In genomic region chr5:112655529-112655928, GRCm38 (mm10) we compare ENCODE assay signal across 11 mouse cellular contexts.
DNase-seq lines count a peak whose midpoint lies in the region; ATAC-seq and TF ChIP-seq lines count a peak whose summit lies in the region.
"Had no signal": no experiment of that assay in that cellular context is flagged by ENCODE, and none has a peak within 500 bp of the region (broad histone marks: within the 10 kb centered on the region; RNA-seq: fewer than 3 reads in every experiment).

No protein-coding gene starts in this region.

- peak overlapping the region; percentile 36 for H3K4me2 ChIP-seq in kidney, postnatal 0 days (ENCODE audit: low read length)
- peak overlapping the region; percentile 39 for H3K4me2 ChIP-seq in embryonic facial prominence, embryonic 12.5 days (replicated peaks)
- H3K4me2 ChIP-seq in hindbrain, embryonic 14.5 days (replicated peaks): peak overlapping the region; percentile 44
- peak overlapping the region; percentile 45 for H3K4me2 ChIP-seq in midbrain, embryonic 15.5 days

- no peak for DNase-seq in kidney, postnatal 0 days (ENCODE audit: low spot score)
- DNase-seq in kidney, adult 2 months: no peak
- no peak for DNase-seq in hindbrain, embryonic 14.5 days (ENCODE audit: low spot score)
- DNase-seq in cerebellum, adult 2 months: no peak
- DNase-seq in cerebellum, adult 9-10 months: no peak
- DNase-seq: cerebellum, adult 11-12 months; liver had no signal

- H3K27ac ChIP-seq in kidney, postnatal 0 days: no peak overlapping the region
- no peak overlapping the region for H3K27ac ChIP-seq in kidney, adult 2 months (ENCODE audit: insufficient read depth, low read depth, low read length)
- no peak overlapping the region for H3K27ac ChIP-seq in embryonic facial prominence, embryonic 12.5 days
- H3K27ac ChIP-seq in hindbrain, embryonic 14.5 days: no peak overlapping the region
- H3K27ac ChIP-seq in midbrain, embryonic 15.5 days: peak overlapping the region; percentile 51; the same call in 1 of the 2 replicates
- no peak overlapping the region for H3K27ac ChIP-seq in cerebellum, adult 2 months (ENCODE audit: insufficient read depth, low read length)

- H3K4me1 ChIP-seq in kidney, postnatal 0 days (replicated peaks; ENCODE audit: insufficient read depth, low read length): no peaks in the 10 kb centered on the region; the same call in 1 of the 2 replicates
- H3K4me1 ChIP-seq in kidney, adult 2 months (ENCODE audit: control insufficient read depth, insufficient read depth, low read length): no peaks in the 10 kb centered on the region
- H3K4me1 ChIP-seq in embryonic facial prominence, embryonic 12.5 days: peaks cover 19% of the 10 kb centered on the region
- peaks cover 30% of the 10 kb centered on the region for H3K4me1 ChIP-seq in hindbrain, embryonic 14.5 days (replicated peaks; ENCODE audit: control insufficient read depth, insufficient read depth, low read length)
- H3K4me1 ChIP-seq in midbrain, embryonic 15.5 days: peaks cover 22% of the 10 kb centered on the region
- H3K4me1 ChIP-seq in cerebellum, adult 2 months (ENCODE audit: control insufficient read depth, insufficient read depth, low read length): peaks cover 3% of the 10 kb centered on the region; the same call in 1 of the 2 replicates

- no peaks in the 10 kb centered on the region for H3K36me3 ChIP-seq in kidney, postnatal 0 days (ENCODE audit: insufficient read depth, low read length)
- H3K36me3 ChIP-seq in kidney, adult 2 months (ENCODE audit: control insufficient read depth, insufficient read depth, low read length): no peaks in the 10 kb centered on the region
- H3K36me3 ChIP-seq in embryonic facial prominence, embryonic 12.5 days: no peaks in the 10 kb centered on the region
- H3K36me3 ChIP-seq in hindbrain, embryonic 14.5 days (replicated peaks; ENCODE audit: control insufficient read depth, insufficient read depth): no peaks in the 10 kb centered on the region
- H3K36me3 ChIP-seq in midbrain, embryonic 15.5 days (replicated peaks): no peaks in the 10 kb centered on the region

- no peak overlapping the region for H3K9ac ChIP-seq in kidney, postnatal 0 days (ENCODE audit: low read depth, low read length)
- H3K9ac ChIP-seq in embryonic facial prominence, embryonic 12.5 days: no peak overlapping the region
- H3K9ac ChIP-seq in hindbrain, embryonic 14.5 days: 0 out of 2 replicates have a peak overlapping the region, but pooled peaks have one; percentile 17
- H3K9ac ChIP-seq in midbrain, embryonic 15.5 days: no peak overlapping the region

- H3K27me3 ChIP-seq in kidney, postnatal 0 days (ENCODE audit: insufficient read depth, low read length): no peaks in the 10 kb centered on the region; the same call in 1 of the 2 replicates
- no peaks in the 10 kb centered on the region for H3K27me3 ChIP-seq in kidney, adult 2 months (replicated peaks; ENCODE audit: control insufficient read depth, insufficient read depth, low read length)
- H3K27me3 ChIP-seq in embryonic facial prominence, embryonic 12.5 days: peaks cover 30% of the 10 kb centered on the region
- no peaks in the 10 kb centered on the region for H3K27me3 ChIP-seq in hindbrain, embryonic 14.5 days (ENCODE audit: control insufficient read depth, insufficient read depth, low read length)
- no peaks in the 10 kb centered on the region for H3K27me3 ChIP-seq in midbrain, embryonic 15.5 days (replicated peaks)
- no peaks in the 10 kb centered on the region; the same call in 1 of the 2 replicates for H3K27me3 ChIP-seq in cerebellum, adult 2 months (ENCODE audit: control insufficient read depth, insufficient read depth, low read length)
- H3K27me3 ChIP-seq: CH12.LX had no signal

- no peaks in the 10 kb centered on the region for H3K9me3 ChIP-seq in kidney, postnatal 0 days (replicated peaks; ENCODE audit: low read length)
- H3K9me3 ChIP-seq in embryonic facial prominence, embryonic 12.5 days: no peaks in the 10 kb centered on the region
- H3K9me3 ChIP-seq in hindbrain, embryonic 14.5 days (ENCODE audit: control insufficient read depth, low read length): no peaks in the 10 kb centered on the region
- no peaks in the 10 kb centered on the region for H3K9me3 ChIP-seq in midbrain, embryonic 15.5 days

- WGBS in kidney, postnatal 0 days: 1% methylated on average over 14 of the region's 14 CpGs
- 7% methylated on average over 14 of the region's 14 CpGs for WGBS in kidney, adult 2 months
- 7% methylated on average over 14 of the region's 14 CpGs for WGBS in embryonic facial prominence, embryonic 12.5 days
- WGBS in hindbrain, embryonic 14.5 days: 2% methylated on average over 14 of the region's 14 CpGs
- 1% methylated on average over 14 of the region's 14 CpGs for WGBS in midbrain, embryonic 15.5 days
- WGBS in cerebellum, adult 2 months: 27% methylated on average over 14 of the region's 14 CpGs

- ATAC-seq in kidney, postnatal 0 days (replicated peaks; ENCODE audit: low FRiP score, low read depth): no peak
- ATAC-seq in embryonic facial prominence, embryonic 12.5 days (ENCODE audit: insufficient number of reproducible peaks, insufficient read depth, low FRiP score, low TSS enrichment): peak; percentile 52; the same call in 1 of the 2 replicates
- peak; percentile 69; the same call in 1 of the 2 replicates for ATAC-seq in hindbrain, embryonic 14.5 days (ENCODE audit: low FRiP score)
- peak; percentile 77 for ATAC-seq in midbrain, embryonic 15.5 days (replicated peaks)
- ATAC-seq in megakaryocyte progenitor cell, adult 5-6 weeks (replicated peaks; ENCODE audit: poor library complexity): no peak

- TF ChIP-seq POLR2A in kidney, adult 2 months (IDR thresholded peaks at IDR 0.05; ENCODE audit: low read depth, low read length): no peak
- TF ChIP-seq POLR2A in cerebellum, adult 2 months (IDR thresholded peaks at IDR 0.05; ENCODE audit: borderline replicate concordance, insufficient read depth, low read length): no peak

- no peak for TF ChIP-seq CTCF in kidney, postnatal 0 days (IDR thresholded peaks at IDR 0.05; ENCODE audit: low read depth)
- no peak for TF ChIP-seq CTCF in kidney, adult 2 months (conservative IDR thresholded peaks at IDR 0.05; ENCODE audit: insufficient read depth, insufficient read length, low read depth, low read length)
- no peak for TF ChIP-seq CTCF in cerebellum, adult 2 months (IDR thresholded peaks at IDR 0.05; ENCODE audit: borderline replicate concordance, insufficient read depth, low read depth, low read length)

- no peak overlapping the region for H3K4me3 ChIP-seq in kidney, postnatal 0 days (replicated peaks; ENCODE audit: low read depth, low read length)
- H3K4me3 ChIP-seq in kidney, adult 2 months (ENCODE audit: insufficient read depth, low read depth, low read length): no peak overlapping the region
- H3K4me3 ChIP-seq in embryonic facial prominence, embryonic 12.5 days: peak overlapping the region; percentile 6; the same call in 1 of the 2 replicates
- H3K4me3 ChIP-seq in hindbrain, embryonic 14.5 days (replicated peaks; ENCODE audit: low read length): no peak overlapping the region
- peak overlapping the region; percentile 10 for H3K4me3 ChIP-seq in midbrain, embryonic 15.5 days
- no peak overlapping the region for H3K4me3 ChIP-seq in cerebellum, adult 2 months (replicated peaks; ENCODE audit: insufficient read depth, low read depth, low read length)

Comparison
In these comparisons a context has a peak if more than half of its experiments do, and no peak if none do; other contexts are left out.
1. ATAC-seq: peak in embryonic facial prominence, embryonic 12.5 days (single experiment), hindbrain, embryonic 14.5 days (single experiment) and midbrain, embryonic 15.5 days (single experiment); none in kidney, postnatal 0 days (single experiment) and megakaryocyte progenitor cell, adult 5-6 weeks (single experiment).
2. H3K4me3 ChIP-seq: peak in embryonic facial prominence, embryonic 12.5 days (single experiment) and midbrain, embryonic 15.5 days (single experiment); none in kidney, postnatal 0 days (single experiment), kidney, adult 2 months (single experiment), hindbrain, embryonic 14.5 days (single experiment) and cerebellum, adult 2 months (single experiment).
3. Peak in every context shown above with its lines, with median percentiles within 50 percentile points of each other: H3K4me2 ChIP-seq.